Mouse (Mus musculus): ENCODE data around the gene Cd209d.
"Not testable (repeated sequence)": the region's sequence is repeated elsewhere in the genome, so short reads cannot be mapped to it uniquely, and the experiment has no call there.

Cd209d gene

DNA sequence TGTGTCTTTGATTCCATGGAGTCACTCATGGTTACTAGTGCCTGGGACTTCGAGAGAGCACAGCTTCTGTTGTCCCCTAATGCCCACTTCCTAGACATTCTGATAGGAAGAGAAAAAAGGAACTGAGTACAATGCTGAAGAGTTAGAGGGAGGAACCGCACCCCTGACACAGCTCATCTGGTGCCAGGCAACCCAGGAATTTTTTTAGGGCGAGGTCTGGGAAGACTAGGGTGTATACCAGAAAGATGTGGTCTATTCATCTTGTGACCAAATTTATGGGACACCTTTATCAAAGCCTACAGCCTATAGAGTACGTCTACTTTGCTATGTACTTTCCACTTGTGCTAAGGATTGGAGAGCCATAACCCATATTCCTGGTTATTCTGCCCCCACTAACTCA lies at the start of gene Cd209d:
TSS of gene Cd209d (minus strand) at position 101 of the 400 bp plus-strand sequence.
- DNase-seq: no peak

DNA sequence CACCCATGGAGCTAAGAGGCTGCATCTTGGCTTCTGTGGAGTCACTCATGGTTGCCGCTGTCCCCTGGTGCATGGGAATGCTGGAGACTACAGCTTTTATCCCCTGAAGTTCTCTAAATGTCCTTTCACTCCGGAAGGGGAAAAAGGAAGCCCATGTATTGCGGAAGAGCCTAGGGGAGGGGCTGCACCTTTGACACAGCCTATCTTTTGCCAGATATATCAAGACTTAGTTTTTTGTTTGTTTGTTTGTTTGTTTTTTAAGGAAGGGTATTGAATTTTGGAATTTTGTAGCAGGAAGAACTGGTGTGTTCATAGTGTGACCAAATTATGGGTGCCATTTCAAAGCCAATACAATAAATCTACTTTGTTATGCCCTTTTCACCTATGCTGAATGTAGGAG lies 48.4 kb upstream of the Cd209d start, which contains the start of gene Cd209b:
TSS of gene Cd209b (minus strand) at position 101 of the 400 bp plus-strand sequence.
- no peak for DNase-seq

- DNase-seq: no peak
Observed at GRCm38 (mm10) chr8:3876121-3876520, 2.2 kb downstream of the Cd209d start.

- not testable (repeated sequence) for DNase-seq
Observed at GRCm38 (mm10) chr8:3862736-3863135, 15.6 kb downstream of the Cd209d start.

- DNase-seq: no peak
Observed at GRCm38 (mm10) chr8:3854209-3854608, 24.1 kb downstream of the Cd209d start, which contains the start of gene Cd209e. TSS of gene Cd209e (minus strand) at chr8:3854309.
